ENCODE assay signal across 1 mouse cellular context in genomic region chr15:83531961-83532469, GRCm38 (mm10).
TF ChIP-seq lines count a peak whose summit lies in the region.

No protein-coding gene starts in this region.

TF ChIP-seq in CH12.LX, 34 proteins besides CTCF, POLR2A, EP300 and RAD21:
- TF ChIP-seq CHD2 (IDR thresholded peaks at IDR 0.05; ENCODE audit: low read length): no peak
- no peak for TF ChIP-seq CHD1 (IDR thresholded peaks at IDR 0.05; ENCODE audit: low read depth, low read length)
- TF ChIP-seq HCFC1 (IDR thresholded peaks at IDR 0.05; ENCODE audit: low read depth, low read length): no peak
- no peak for TF ChIP-seq SIN3A (IDR thresholded peaks at IDR 0.05; ENCODE audit: low read length)
- TF ChIP-seq SMC3 (IDR thresholded peaks at IDR 0.05; ENCODE audit: low read depth, low read length): no peak
- TF ChIP-seq GABPA (IDR thresholded peaks at IDR 0.05; ENCODE audit: insufficient replicate concordance, low read depth, low read length): no peak
- TF ChIP-seq ETS1 (conservative IDR thresholded peaks at IDR 0.05; ENCODE audit: low read depth, low read length): no peak
- no peak for TF ChIP-seq MEF2A (IDR thresholded peaks at IDR 0.05; ENCODE audit: borderline replicate concordance, low read depth, low read length)
- no peak for TF ChIP-seq NRF1 (IDR thresholded peaks at IDR 0.05; ENCODE audit: low read depth, low read length)
- TF ChIP-seq ELF1 (IDR thresholded peaks at IDR 0.05; ENCODE audit: low read depth, low read length): no peak
- TF ChIP-seq JUND (conservative IDR thresholded peaks at IDR 0.05; ENCODE audit: low read depth, low read length): no peak
- TF ChIP-seq ZKSCAN1 (IDR thresholded peaks at IDR 0.05; ENCODE audit: borderline replicate concordance, low read depth, low read length): no peak
- TF ChIP-seq E2F4 (IDR thresholded peaks at IDR 0.05; ENCODE audit: insufficient replicate concordance, low read depth, low read length): no peak
- no peak for TF ChIP-seq MAX (IDR thresholded peaks at IDR 0.05; ENCODE audit: low read length)
- no peak for TF ChIP-seq MAZ (IDR thresholded peaks at IDR 0.05; ENCODE audit: low read depth, low read length)
- no peak for TF ChIP-seq TCF12 (IDR thresholded peaks at IDR 0.05; ENCODE audit: low read depth, low read length)
- no peak for TF ChIP-seq ZC3H11A (IDR thresholded peaks at IDR 0.05; ENCODE audit: low read depth, low read length)
